Mouse (Mus musculus) testis, adult 2 months (tissue): ENCODE data around the gene Slc6a9. TPM values are rescaled to one million over a fixed set of nuclear protein-coding genes. Genes with fewer than 3 reads are reported as not detected.
A peak's percentile ranks its signal among the peaks of the same experiment; 100 is the strongest.

Experiments
- H3K27ac ChIP-seq: fragments of 200-500 bp; 2 replicates; pipeline ENCODE4 v1.5.1; 2012; ENCODE audit warnings: low read depth, low read length; ENCODE audit not compliant: control insufficient read depth, insufficient read depth
- H3K27me3 ChIP-seq: fragments of 200-500 bp; 2 replicates; pipeline ENCODE4 v1.6.1; 2012; ENCODE audit warnings: mild to moderate bottlenecking, low read length, moderate library complexity; ENCODE audit not compliant: control insufficient read depth, insufficient read depth
- H3K36me3 ChIP-seq: fragments of 200-500 bp; 2 replicates; pipeline ENCODE4 v1.6.1; 2012; ENCODE audit warnings: mild to moderate bottlenecking, low read length; ENCODE audit not compliant: control insufficient read depth, insufficient read depth
- H3K4me1 ChIP-seq: fragments of 200-500 bp; 2 replicates; pipeline ENCODE4 v1.6.1; 2012; ENCODE audit warnings: low read length; ENCODE audit not compliant: control insufficient read depth, insufficient read depth
- H3K4me3 ChIP-seq: fragments of 200-500 bp; 2 replicates; pipeline ENCODE4 v1.5.1; 2012; ENCODE audit warnings: low read depth, mild to moderate bottlenecking, low read length, moderate library complexity, mixed read lengths; ENCODE audit not compliant: control insufficient read depth
- CTCF ChIP-seq: fragments of 200-500 bp; IDR thresholded peaks from 2 replicates; pipeline ENCODE4 v1.5.1; 2012; ENCODE audit warnings: low read depth, mild to moderate bottlenecking, inconsistent platforms, low read length, moderate library complexity; ENCODE audit not compliant: control insufficient read depth, insufficient read depth, insufficient replicate concordance
- POLR2A ChIP-seq: fragments of 200-500 bp; IDR thresholded peaks from 2 replicates; pipeline ENCODE4 v1.6.1; 2012; ENCODE audit warnings: low read depth, mild to moderate bottlenecking, inconsistent platforms, low read length, moderate library complexity; ENCODE audit not compliant: control insufficient read depth
- polyA plus RNA-seq: library from polyadenylated mRNA; depleted of rRNA; stranded (reverse); fragments of >200 nt; gene quantifications from 2 replicates; pipeline ENCODE4 v1.2.3, GENCODE M21; 2012

Gene Slc6a9
- polyA plus RNA-seq, 1 experiment = 7.4 TPM

- Histone ChIP-seq H3K27ac (no peak overlapping the region), H3K36me3 (no peaks in the 10 kb centered on the region; the same call in 1 of the 2 replicates), H3K4me3 (peak overlapping the region; percentile 91), H3K4me1 (peaks cover 16% of the 10 kb centered on the region), H3K27me3 (no peaks in the 10 kb centered on the region)
- TF ChIP-seq CTCF (no peak), POLR2A (no peak)
Observed at GRCm38 (mm10) chr4:117887920-117888319, 53.6 kb downstream of the Slc6a9 start.

GRCm38 (mm10) chr4:117889471-117889870 is 55.2 kb downstream of the Slc6a9 start:
- TF ChIP-seq POLR2A (0 out of 2 replicates have a peak, but pooled peaks have one; percentile 45), CTCF (no peak)
- no peaks in the 10 kb centered on the region; the same call in 1 of the 2 replicates for H3K36me3 ChIP-seq
- no peaks in the 10 kb centered on the region for H3K27me3 ChIP-seq
- H3K27ac ChIP-seq = no peak overlapping the region
- no peak overlapping the region for H3K4me3 ChIP-seq
- H3K4me1 ChIP-seq = peaks cover 14% of the 10 kb centered on the region

DNA sequence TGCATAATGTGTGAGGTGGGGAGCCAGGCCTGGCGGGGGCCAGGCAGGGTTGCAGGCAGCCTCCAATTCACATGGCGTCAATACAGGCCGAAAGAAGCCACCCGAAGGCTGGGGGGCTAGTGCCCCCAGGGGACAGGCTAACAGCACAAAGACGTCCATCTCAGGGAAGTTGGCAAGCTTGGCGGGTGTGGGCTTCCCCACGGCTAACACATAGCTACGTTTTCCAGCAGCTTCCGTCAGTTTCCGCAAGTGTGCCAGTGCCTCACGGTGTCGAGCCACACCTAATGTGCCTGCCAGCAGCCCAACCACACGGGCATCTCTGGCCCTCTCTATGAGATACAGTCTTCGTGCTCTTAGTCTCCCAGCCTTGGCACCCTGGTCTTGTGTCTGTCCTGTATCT is 55.7 kb downstream of the Slc6a9 start:
- no peaks in the 10 kb centered on the region for H3K27me3 ChIP-seq
- H3K4me1 ChIP-seq = peaks cover 14% of the 10 kb centered on the region
- no peaks in the 10 kb centered on the region; the same call in 1 of the 2 replicates for H3K36me3 ChIP-seq
- H3K27ac ChIP-seq = no peak overlapping the region
- peak; percentile 39; the same call in 1 of the 2 replicates for TF ChIP-seq POLR2A
- TF ChIP-seq CTCF = no peak
- no peak overlapping the region for H3K4me3 ChIP-seq

GRCm38 (mm10) chr4:117890750-117891149 is 56.4 kb downstream of the Slc6a9 start:
- H3K27me3 ChIP-seq = no peaks in the 10 kb centered on the region
- TF ChIP-seq CTCF (no peak), POLR2A (no peak)
- peaks cover 14% of the 10 kb centered on the region for H3K4me1 ChIP-seq
- no peak overlapping the region for H3K27ac ChIP-seq
- H3K36me3 ChIP-seq = no peaks in the 10 kb centered on the region; the same call in 1 of the 2 replicates
- H3K4me3 ChIP-seq = no peak overlapping the region

GRCm38 (mm10) chr4:117891738-117892161 is 57.4 kb downstream of the Slc6a9 start, which contains the start of gene Dph2:
Dph2 (minus strand) TSS chr4:117892032.
- H3K4me3 ChIP-seq = peak within 1 kb of the TSS; percentile 85
- H3K36me3 ChIP-seq = no peaks in the 10 kb centered on the region; the same call in 1 of the 2 replicates
- TF ChIP-seq CTCF (no peak), POLR2A (no peak)
- no peaks in the 10 kb centered on the region for H3K27me3 ChIP-seq
- H3K27ac ChIP-seq = peak within 1 kb of the TSS; percentile 51
- H3K4me1 ChIP-seq = peaks cover 9% of the 10 kb centered on the region

- peaks cover 9% of the 10 kb centered on the region for H3K4me1 ChIP-seq
- H3K27me3 ChIP-seq = no peaks in the 10 kb centered on the region
- H3K27ac ChIP-seq = no peak overlapping the region
- H3K4me3 ChIP-seq = no peak overlapping the region
- TF ChIP-seq CTCF (no peak), POLR2A (no peak)
- peaks cover under 1% of the 10 kb centered on the region; the same call in 1 of the 2 replicates for H3K36me3 ChIP-seq
Observed at GRCm38 (mm10) chr4:117893376-117893775, 59.1 kb downstream of the Slc6a9 start.

GRCm38 (mm10) chr4:117894601-117895000 is 60.3 kb downstream of the Slc6a9 start:
- no peaks in the 10 kb centered on the region for H3K27me3 ChIP-seq
- H3K27ac ChIP-seq = no peak overlapping the region
- TF ChIP-seq POLR2A (no peak), CTCF (no peak)
- H3K36me3 ChIP-seq = peaks cover 1% of the 10 kb centered on the region; the same call in 1 of the 2 replicates
- H3K4me1 ChIP-seq = peaks cover 9% of the 10 kb centered on the region
- no peak overlapping the region for H3K4me3 ChIP-seq
